Mouse (Mus musculus) hindbrain, postnatal 0 days (tissue): ENCODE measurements around the gene 4930519G04Rik. TPM values are rescaled to one million over a fixed set of nuclear protein-coding genes. Genes with fewer than 3 reads are reported as not detected.

Experiments used
- ATAC-seq: fragments of 200-750 bp; cut with Nextera tagmentation; 2 replicates; pipeline ENCODE4 v1.8.0; 2017; ENCODE audit warnings: mild to moderate bottlenecking, moderate TSS enrichment, moderate library complexity
- DNase-seq: peaks from one replicate; pipeline ENCODE4 v3.0.0-alpha.2; 2015; ENCODE audit warnings: low spot score
- H3K27ac ChIP-seq: fragments of 300-500 bp; sonication (generic); 2 replicates; pipeline ENCODE4 v1.5.1; 2014; ENCODE audit warnings: mild to moderate bottlenecking
- H3K27me3 ChIP-seq: fragments of 300-500 bp; sonication (generic); 2 replicates; pipeline ENCODE4 v1.6.1; 2014; ENCODE audit warnings: low read length, mixed read lengths; ENCODE audit not compliant: insufficient read depth
- H3K36me3 ChIP-seq: fragments of 300-500 bp; sonication (generic); 2 replicates; pipeline ENCODE4 v1.6.1; 2014; ENCODE audit warnings: low read length, mixed read lengths; ENCODE audit not compliant: insufficient read depth
- H3K4me1 ChIP-seq: fragments of 300-500 bp; sonication (generic); 2 replicates; pipeline ENCODE4 v1.6.1; 2014; ENCODE audit warnings: antibody characterized with exemption, low read length, mixed read lengths; ENCODE audit not compliant: insufficient read depth
- H3K4me2 ChIP-seq: fragments of 300-500 bp; sonication (generic); 2 replicates; pipeline ENCODE4 v1.6.1; 2014; ENCODE audit warnings: low read depth, mild to moderate bottlenecking, low read length, moderate library complexity, mixed read lengths
- H3K4me3 ChIP-seq: fragments of 300-500 bp; sonication (generic); 2 replicates; pipeline ENCODE4 v1.5.1; 2014; ENCODE audit warnings: low read length
- H3K9ac ChIP-seq: fragments of 300-500 bp; sonication (generic); replicated peaks from 2 replicates; pipeline ENCODE4 v1.6.1; 2014; ENCODE audit warnings: mild to moderate bottlenecking, low read length, moderate library complexity, mixed read lengths
- H3K9me3 ChIP-seq: fragments of 300-500 bp; sonication (generic); 2 replicates; pipeline ENCODE4 v1.6.1; 2016; ENCODE audit warnings: low read length, mixed read lengths
- CTCF ChIP-seq: IDR thresholded peaks from 2 replicates; pipeline ENCODE4 v1.5.1; 2016; ENCODE audit warnings: antibody characterized with exemption, control low read depth, low read depth
- WGBS: fragments of 180-500 bp; shearing (Covaris S2); extraction: QIAGEN DNeasy Blood & Tissue Kit; methylation state at CpG from one replicate; pipeline ENCODE4 v1.1.7; 2014; 5-methylcytosine and 5-hydroxymethylcytosine counted together
- microRNA-seq, 2 experiments: library from miRNA; unstranded; fragments of <30 nt; microRNA quantifications; one replicate each; pipeline ENCODE4; 2016
- polyA plus RNA-seq: library from polyadenylated mRNA; unstranded; fragments of >200 nt; fragmentation: Nextera tagmentation; extraction: Ambion mirVana; gene quantifications from 2 replicates; pipeline ENCODE4 v1.2.1, GENCODE M21; 2015
- total RNA-seq: library from RNA; depleted of rRNA; stranded (reverse); fragments of >200 nt; gene quantifications from 2 replicates; pipeline ENCODE4 v1.2.3, GENCODE M21; 2014; rRNA removed

The 4930519G04Rik gene
- total and polyA plus RNA-seq, 2 experiments from 2014 or later = not detected

DNA sequence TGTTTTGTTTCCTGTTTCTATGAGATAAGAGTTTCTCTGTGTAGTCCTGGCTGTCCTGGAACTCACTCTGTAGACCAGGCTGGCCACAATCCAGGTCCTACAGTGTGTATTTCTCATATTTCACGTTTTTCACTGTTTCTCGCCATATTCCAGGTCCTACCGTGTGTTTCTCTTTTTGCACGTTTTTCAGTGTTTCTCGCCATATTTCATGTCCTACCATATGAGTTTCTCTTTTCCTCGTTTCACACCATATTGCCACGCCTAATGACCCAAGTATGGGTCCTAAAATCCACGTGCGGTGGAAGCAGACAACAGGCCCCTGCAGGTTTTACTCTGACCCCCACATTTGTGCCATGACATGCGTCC is 68.9 kb downstream of the 4930519G04Rik start:
- no peak overlapping the region for H3K9ac ChIP-seq
- H3K36me3 ChIP-seq = no peaks in the 10 kb centered on the region
- DNase-seq (no peak), ATAC-seq (no peak)
- no peak overlapping the region for H3K4me3 ChIP-seq
- no peak overlapping the region for H3K27ac ChIP-seq
- WGBS = 61% methylated on average over 10 of the region's 10 CpGs
- H3K9me3 ChIP-seq = no peaks in the 10 kb centered on the region
- TF ChIP-seq CTCF = no peak
- H3K4me1 ChIP-seq = no peaks in the 10 kb centered on the region
- no peak overlapping the region for H3K4me2 ChIP-seq
- no peaks in the 10 kb centered on the region for H3K27me3 ChIP-seq

DNA sequence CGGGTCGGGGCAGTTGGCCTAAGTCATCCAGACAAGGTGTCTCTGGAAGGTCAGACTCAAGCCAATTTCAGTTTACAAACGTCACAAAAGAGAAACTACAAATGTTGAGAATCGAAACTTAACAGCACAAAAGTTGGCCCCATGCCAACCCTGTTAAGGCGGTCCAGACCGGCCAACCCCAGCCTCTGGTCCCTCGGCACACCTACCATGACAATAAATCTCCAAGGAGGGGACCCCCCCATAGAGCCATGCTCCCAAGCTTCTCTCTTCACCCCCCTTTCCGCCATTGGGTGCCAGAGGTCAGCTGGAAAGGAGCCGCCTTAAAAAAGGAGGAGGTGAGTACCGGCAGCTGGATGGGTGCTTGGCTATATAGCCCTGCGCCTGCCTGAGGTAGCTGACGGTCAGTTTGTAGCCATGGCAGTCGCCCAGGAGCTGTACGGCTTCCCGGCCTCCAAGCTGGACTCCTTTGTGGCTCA is 69.6 kb downstream of the 4930519G04Rik start, which contains the start of gene Oasl1:
Oasl1 (plus strand) TSS at position 243 of the 476 bp plus-strand sequence.
- Histone ChIP-seq H3K9ac (no peak within 1 kb of the TSS), H3K4me1 (no peaks in the 10 kb centered on the region), H3K27me3 (no peaks in the 10 kb centered on the region), H3K27ac (no peak within 1 kb of the TSS), H3K36me3 (no peaks in the 10 kb centered on the region), H3K4me2 (peak within 1 kb of the TSS; percentile 42), H3K9me3 (no peaks in the 10 kb centered on the region), H3K4me3 (peak within 1 kb of the TSS; percentile 15; the same call in 1 of the 2 replicates)
- no peak for TF ChIP-seq CTCF
- ATAC-seq (0 out of 2 replicates have a peak, but pooled peaks have one; percentile 21), DNase-seq (peak; percentile 45)
- WGBS = 35% methylated on average over 15 of the region's 15 CpGs

DNA sequence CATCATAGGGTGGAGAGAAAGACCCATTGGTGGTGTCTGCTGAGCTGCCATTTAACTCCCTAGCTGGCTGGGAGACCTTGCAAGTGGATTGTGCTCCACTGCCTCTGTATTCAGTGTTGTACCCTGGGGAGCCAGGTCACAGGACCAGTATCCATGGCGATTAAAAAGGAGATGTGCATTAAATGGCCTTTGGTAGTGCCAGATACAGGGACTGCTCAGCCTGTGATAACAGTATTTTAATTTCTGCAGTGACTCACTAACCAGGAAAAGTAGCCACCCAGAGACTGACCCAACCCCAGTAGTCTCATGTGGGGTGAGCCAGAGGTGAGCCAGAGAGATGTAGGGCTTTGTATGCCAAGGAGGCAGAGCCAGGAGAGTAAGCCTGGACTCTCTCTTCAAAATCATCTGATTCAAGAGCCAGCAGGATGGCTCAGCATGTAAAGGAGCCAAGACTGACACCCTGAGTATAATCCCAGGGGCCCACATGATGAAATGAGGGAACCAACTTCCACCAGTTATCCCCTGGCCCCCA is 72.8 kb downstream of the 4930519G04Rik start:
- Histone ChIP-seq H3K4me1 (no peaks in the 10 kb centered on the region), H3K9me3 (no peaks in the 10 kb centered on the region), H3K4me3 (no peak overlapping the region), H3K9ac (no peak overlapping the region), H3K36me3 (no peaks in the 10 kb centered on the region), H3K27me3 (no peaks in the 10 kb centered on the region), H3K4me2 (no peak overlapping the region), H3K27ac (no peak overlapping the region)
- no peak for TF ChIP-seq CTCF
- no peak for DNase-seq
- ATAC-seq = no peak
- 76% methylated on average over 1 of the region's 1 CpGs for WGBS

DNA sequence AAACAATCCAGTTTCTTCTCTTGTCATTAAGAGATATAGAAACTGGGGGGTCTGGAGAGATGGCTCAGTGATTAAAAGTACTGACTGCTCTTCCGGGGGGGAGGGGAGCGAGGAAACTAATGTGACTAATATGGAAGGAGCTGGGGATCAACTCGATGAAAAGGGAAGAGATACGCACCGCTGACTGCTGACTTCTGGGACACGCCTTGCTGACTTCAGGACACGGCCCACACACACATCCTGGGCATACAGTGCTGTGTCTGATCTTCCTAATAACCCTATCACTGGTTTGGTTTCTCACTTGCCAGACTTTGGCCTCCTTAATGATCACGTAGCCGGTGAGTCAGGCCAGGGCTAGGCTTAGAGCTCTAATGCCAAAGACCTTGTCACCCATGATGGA is 73.3 kb downstream of the 4930519G04Rik start:
- Histone ChIP-seq H3K4me2 (no peak overlapping the region), H3K9me3 (no peaks in the 10 kb centered on the region), H3K27ac (no peak overlapping the region), H3K36me3 (no peaks in the 10 kb centered on the region), H3K4me3 (no peak overlapping the region), H3K27me3 (no peaks in the 10 kb centered on the region), H3K9ac (no peak overlapping the region), H3K4me1 (no peaks in the 10 kb centered on the region)
- DNase-seq (no peak), ATAC-seq (no peak)
- 67% methylated on average over 9 of the region's 9 CpGs for WGBS
- no peak for TF ChIP-seq CTCF

DNA sequence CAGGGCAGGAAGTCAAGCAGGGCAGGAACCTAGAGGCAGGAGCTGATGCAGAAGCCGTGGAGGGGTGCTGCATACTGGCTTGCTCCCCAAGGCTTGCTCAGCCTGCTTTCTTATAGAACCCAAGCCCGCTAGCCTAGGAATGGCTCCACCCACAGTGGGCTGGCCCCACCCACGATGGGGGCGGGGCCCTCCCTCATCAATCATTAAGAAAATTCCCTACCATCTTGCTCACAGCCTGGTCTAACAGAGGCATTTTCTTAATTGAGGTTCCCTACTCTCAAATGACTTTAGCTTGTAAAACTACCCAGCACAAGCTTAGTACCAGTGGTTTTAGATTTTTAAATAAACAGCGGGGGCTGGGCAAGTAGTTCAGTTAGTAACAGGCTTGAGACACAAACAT is 78.2 kb downstream of the 4930519G04Rik start:
- 67% methylated on average over 5 of the region's 5 CpGs for WGBS
- no peak for ATAC-seq
- Histone ChIP-seq H3K9me3 (no peaks in the 10 kb centered on the region), H3K4me1 (no peaks in the 10 kb centered on the region), H3K9ac (no peak overlapping the region), H3K36me3 (no peaks in the 10 kb centered on the region), H3K27me3 (no peaks in the 10 kb centered on the region), H3K4me2 (no peak overlapping the region), H3K27ac (no peak overlapping the region), H3K4me3 (no peak overlapping the region)
- TF ChIP-seq CTCF = no peak
- no peak for DNase-seq

DNA sequence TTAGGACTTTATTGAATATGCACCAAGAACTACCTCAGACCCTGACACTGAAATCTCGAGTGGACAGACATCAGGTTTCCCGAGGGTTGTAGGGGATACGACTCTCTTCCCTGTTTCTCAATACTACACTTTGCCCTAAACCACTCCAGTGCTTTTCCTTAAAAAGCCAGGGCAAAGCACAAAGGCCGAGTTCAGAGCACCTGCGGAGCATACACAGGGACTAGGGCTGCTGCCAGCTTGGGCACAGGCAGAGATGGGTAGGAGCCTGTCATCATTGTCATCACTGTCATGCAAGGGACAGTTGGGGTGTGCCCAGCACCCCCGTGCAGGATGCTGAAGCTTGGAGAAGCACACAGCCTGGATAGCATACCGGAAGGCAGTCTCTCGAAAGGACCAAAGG is 79.7 kb downstream of the 4930519G04Rik start:
- Histone ChIP-seq H3K36me3 (no peaks in the 10 kb centered on the region), H3K4me1 (no peaks in the 10 kb centered on the region), H3K4me2 (no peak overlapping the region), H3K27me3 (no peaks in the 10 kb centered on the region), H3K9ac (no peak overlapping the region), H3K27ac (no peak overlapping the region), H3K4me3 (no peak overlapping the region), H3K9me3 (no peaks in the 10 kb centered on the region)
- DNase-seq (no peak), ATAC-seq (no peak)
- 84% methylated on average over 8 of the region's 8 CpGs for WGBS
- TF ChIP-seq CTCF = no peak

Small RNA genes lying within 50 kb of the gene (microRNA-seq; reads per million reads assigned to microRNA genes)
- 2.3 to 4.3 reads per million in 2 experiments for gene Mir6240

Other genes starting within 250 kb of the 4930519G04Rik start
- gene Trpv4, start 195.2 kb upstream of the 4930519G04Rik start, total RNA-seq = 2.7 TPM in 2 replicates
- gene Trpv4, start 195.2 kb upstream of the 4930519G04Rik start, polyA plus RNA-seq = 3.0 and 3.4 TPM in 2 replicates
- 36.3 and 51.0 TPM in 2 replicates for gene Gltp, start 162.7 kb upstream of the 4930519G04Rik start, total RNA-seq
- 55.0 and 55.1 TPM in 2 replicates for gene Gltp, start 162.7 kb upstream of the 4930519G04Rik start, polyA plus RNA-seq
- gene Tchp, start 145.9 kb upstream of the 4930519G04Rik start, total RNA-seq = 9.0 and 12.7 TPM in 2 replicates
- 14.4 and 15.6 TPM in 2 replicates for gene Tchp, start 145.9 kb upstream of the 4930519G04Rik start, polyA plus RNA-seq
- 44.7 and 55.1 TPM in 2 replicates for gene Ankrd13a, start 79.0 kb upstream of the 4930519G04Rik start, total RNA-seq
- gene Ankrd13a, start 79.0 kb upstream of the 4930519G04Rik start, polyA plus RNA-seq = 30.7 and 31.4 TPM in 2 replicates
- 41.2 and 43.5 TPM in 2 replicates for gene Git2, start 78.1 kb upstream of the 4930519G04Rik start, total RNA-seq
- gene Git2, start 78.1 kb upstream of the 4930519G04Rik start, polyA plus RNA-seq = 34.4 and 36.4 TPM in 2 replicates
- 250 and 316 TPM in 2 replicates for gene 1500011B03Rik, start 30.2 kb upstream of the 4930519G04Rik start, total RNA-seq
- gene 1500011B03Rik, start 30.2 kb upstream of the 4930519G04Rik start, polyA plus RNA-seq = 354 and 366 TPM in 2 replicates
- 3.5 and 3.9 TPM in 2 replicates for gene Gm9936, start 5.0 kb downstream of the 4930519G04Rik start, total RNA-seq
- gene Gm9936, start 5.0 kb downstream of the 4930519G04Rik start, polyA plus RNA-seq = 2.4 and 2.8 TPM in 2 replicates
- gene Oasl2, start 43.3 kb downstream of the 4930519G04Rik start, total RNA-seq = 6.3 and 6.9 TPM in 2 replicates
- gene Oasl2, start 43.3 kb downstream of the 4930519G04Rik start, polyA plus RNA-seq = 4.7 and 6.1 TPM in 2 replicates
- gene Oasl1, start 69.6 kb downstream of the 4930519G04Rik start, total RNA-seq = 0.63 and 1.0 TPM in 2 replicates
- gene Oasl1, start 69.6 kb downstream of the 4930519G04Rik start, polyA plus RNA-seq = 0.25 and 0.32 TPM in 2 replicates
- gene 2210016L21Rik, start 88.5 kb downstream of the 4930519G04Rik start, total RNA-seq = 51.5 and 53.0 TPM in 2 replicates
- gene 2210016L21Rik, start 88.5 kb downstream of the 4930519G04Rik start, polyA plus RNA-seq = 178 and 204 TPM in 2 replicates
- not detected in 2 replicates for gene Hnf1a, start 117.4 kb downstream of the 4930519G04Rik start, total RNA-seq
- gene Hnf1a, start 117.4 kb downstream of the 4930519G04Rik start, polyA plus RNA-seq = 0.05 TPM in 2 replicates
- 136 and 147 TPM in 2 replicates for gene Sppl3, start 157.5 kb downstream of the 4930519G04Rik start, total RNA-seq
- 30.1 and 31.1 TPM in 2 replicates for gene Sppl3, start 157.5 kb downstream of the 4930519G04Rik start, polyA plus RNA-seq
- gene Gm10401, start 244.6 kb downstream of the 4930519G04Rik start, total RNA-seq = not detected in 2 replicates
- gene Gm10401, start 244.6 kb downstream of the 4930519G04Rik start, polyA plus RNA-seq = 38.5 and 39.3 TPM in 2 replicates